Mouse (Mus musculus) skeletal muscle tissue, adult 2 months (tissue): ENCODE results near the gene Abhd14b.

Source experiments
- DNase-seq: peaks from one replicate; pipeline ENCODE4 v3.0.0-alpha.2; 2012; ENCODE audit warnings: low read depth, low spot score

Gene Abhd14b

GRCm38 (mm10) chr9:106459946-106460345, 12.7 kb downstream of the Abhd14b start:
- no peak for DNase-seq

DNA sequence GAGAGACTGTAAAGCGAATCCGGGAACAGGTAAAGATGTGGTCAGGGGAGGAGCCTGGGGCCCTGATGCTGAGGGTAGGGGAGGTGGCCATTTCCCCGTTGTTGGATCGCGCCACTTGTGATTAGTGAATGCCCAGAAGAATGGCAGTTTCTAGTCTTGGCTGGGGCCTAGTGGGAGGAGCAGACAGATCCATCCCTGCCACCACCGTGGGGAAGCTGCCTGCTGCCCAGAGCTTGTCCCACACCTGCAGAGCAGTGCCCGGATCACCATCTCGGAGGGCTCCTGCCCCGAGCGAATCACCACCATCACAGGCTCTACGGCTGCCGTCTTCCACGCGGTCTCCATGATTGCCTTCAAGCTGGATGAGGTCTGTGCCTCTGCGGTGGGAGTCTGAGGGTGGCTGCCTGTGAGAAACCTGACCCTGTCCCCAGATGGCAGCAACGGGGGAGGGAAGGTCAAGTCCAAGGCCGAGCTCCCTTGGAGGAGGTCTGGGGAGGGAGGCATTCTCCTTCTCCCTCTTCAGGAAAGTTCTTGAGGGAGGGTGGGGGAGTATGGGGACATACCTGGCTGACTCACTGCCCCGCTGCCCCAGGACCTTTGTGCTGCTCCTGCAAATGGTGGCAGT, 13.3 kb downstream of the Abhd14b start:
- no peak for DNase-seq

DNA sequence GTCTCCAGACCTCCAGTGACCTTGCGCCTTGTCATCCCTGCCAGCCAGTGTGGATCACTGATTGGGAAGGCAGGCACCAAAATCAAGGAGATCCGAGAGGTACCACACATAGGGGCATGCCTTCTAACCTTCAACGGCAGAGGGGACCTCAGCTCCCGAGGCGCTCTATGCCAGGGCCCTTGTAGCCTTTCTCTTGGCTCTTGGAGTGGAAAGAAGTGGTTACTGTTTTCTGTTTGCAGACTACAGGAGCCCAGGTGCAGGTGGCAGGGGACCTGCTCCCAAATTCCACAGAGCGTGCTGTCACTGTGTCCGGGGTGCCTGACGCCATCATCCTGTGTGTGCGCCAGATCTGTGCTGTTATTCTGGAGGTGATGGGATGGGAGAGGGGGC, 13.8 kb downstream of the Abhd14b start:
- DNase-seq: no peak

DNA sequence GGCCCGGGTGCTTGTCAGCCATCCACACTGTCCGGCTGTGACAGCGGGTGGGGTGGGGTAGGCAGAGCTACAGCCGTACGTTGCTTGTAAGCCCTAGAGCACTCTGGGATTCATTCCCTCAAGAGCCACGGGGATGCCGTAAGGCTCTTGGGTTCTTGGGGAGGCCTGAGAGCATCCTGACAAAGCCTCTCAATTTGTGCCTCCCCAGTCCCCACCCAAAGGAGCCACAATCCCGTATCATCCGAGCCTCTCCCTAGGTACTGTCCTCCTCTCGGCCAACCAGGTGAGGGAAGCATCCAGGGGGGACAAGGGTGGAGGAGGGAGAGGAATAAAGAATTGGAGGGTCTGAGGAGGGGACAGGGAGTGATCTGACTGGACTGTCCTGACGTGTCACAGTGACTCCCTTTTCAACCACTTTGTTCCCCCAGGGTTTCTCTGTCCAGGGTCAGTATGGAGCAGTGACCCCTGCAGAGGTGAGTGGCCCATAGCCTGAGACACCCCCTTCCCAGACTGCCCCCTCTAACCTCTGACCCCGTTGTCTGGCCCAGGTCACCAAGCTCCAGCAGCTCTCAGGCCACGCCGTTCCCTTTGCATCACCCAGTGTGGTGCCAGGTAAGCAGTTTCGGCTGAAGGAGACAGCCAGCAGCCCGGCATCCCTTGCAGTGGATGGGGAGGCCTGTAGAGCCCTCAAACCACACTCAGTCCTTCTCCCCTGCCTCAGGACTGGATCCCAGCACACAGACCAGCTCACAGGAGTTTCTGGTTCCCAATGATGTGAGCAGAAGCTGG, 14.6 kb downstream of the Abhd14b start:
- DNase-seq: no peak

DNA sequence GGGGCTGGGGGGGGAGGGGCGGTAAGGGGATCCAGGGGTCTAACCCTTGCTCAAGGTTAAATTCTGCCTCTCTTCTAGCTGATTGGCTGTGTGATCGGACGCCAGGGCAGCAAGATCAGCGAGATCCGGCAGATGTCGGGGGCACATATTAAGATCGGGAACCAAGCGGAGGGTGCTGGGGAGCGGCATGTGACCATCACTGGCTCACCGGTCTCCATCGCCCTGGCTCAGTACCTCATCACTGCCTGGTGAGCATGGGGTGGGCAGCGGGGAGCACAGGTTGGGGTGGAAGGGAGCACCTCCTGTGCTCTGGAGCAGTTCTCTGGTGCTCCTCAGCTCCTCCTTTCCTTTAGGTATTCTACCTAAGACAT, 15.2 kb downstream of the Abhd14b start:
- no peak for DNase-seq

GRCm38 (mm10) chr9:106463122-106464063, 16.1 kb downstream of the Abhd14b start:
- no peak for DNase-seq

GRCm38 (mm10) chr9:106464751-106465541, 17.7 kb downstream of the Abhd14b start:
- no peak for DNase-seq

DNA sequence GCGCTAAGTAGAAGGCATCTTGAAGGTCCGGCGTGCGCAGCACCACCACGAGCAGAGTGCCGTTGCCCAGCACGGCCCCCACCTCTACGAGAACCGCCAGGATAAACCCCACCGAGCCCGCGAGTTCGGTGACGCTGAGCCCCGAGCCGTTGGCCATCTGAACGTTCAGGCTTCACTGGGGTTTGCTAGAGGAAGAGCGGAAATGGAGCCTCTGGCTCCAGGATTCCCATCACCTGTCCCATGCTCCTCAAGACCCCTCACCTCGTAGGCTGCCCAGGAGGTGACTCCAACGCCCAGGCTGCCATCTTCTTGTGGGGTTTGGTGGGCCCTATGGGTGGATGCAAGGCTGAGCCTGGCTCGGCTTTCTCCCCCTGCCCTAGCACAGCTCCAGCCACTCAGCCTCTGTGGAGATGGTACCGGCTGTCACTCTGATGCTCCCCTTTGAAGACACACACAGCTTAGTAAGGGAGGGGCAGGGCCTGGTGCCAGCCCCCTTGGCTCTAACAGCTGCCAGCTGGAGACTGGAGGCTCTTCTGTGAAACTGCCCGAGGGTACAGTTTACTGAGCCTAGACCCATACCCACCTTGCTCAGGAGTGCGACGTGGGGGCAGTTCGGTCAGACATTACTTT, 18.4 kb downstream of the Abhd14b start, which contains the start of gene Gpr62:
TSS of gene Gpr62 (minus strand) at position 368 of the 630 bp plus-strand sequence.
- DNase-seq: no peak

DNA sequence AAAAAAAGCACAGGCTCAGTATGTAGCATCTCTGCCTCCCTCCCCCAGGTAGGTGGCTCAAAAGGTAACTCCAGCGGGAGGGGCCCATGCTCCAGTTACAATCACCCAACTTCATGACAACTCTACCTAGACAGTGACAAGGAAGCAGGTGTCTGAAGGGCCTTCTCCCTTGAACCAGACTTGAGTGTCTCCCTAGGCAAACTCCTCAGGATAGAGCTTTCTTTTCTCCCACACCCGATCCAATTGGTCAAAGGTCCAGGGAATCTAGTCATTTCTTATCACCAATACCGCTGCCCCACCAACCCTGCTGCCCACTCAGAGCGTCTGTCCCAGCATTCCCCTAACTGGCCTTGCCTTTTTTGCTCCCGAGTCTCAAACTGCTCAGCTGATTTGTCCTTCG, 19.5 kb downstream of the Abhd14b start:
- no peak for DNase-seq

- DNase-seq: no peak
Measured at GRCm38 (mm10) chr9:106467746-106468145, 20.5 kb downstream of the Abhd14b start.

- no peak for DNase-seq
Measured at GRCm38 (mm10) chr9:106469317-106469716, 22.1 kb downstream of the Abhd14b start.

GRCm38 (mm10) chr9:106469776-106470175, 22.5 kb downstream of the Abhd14b start:
- no peak for DNase-seq

DNA sequence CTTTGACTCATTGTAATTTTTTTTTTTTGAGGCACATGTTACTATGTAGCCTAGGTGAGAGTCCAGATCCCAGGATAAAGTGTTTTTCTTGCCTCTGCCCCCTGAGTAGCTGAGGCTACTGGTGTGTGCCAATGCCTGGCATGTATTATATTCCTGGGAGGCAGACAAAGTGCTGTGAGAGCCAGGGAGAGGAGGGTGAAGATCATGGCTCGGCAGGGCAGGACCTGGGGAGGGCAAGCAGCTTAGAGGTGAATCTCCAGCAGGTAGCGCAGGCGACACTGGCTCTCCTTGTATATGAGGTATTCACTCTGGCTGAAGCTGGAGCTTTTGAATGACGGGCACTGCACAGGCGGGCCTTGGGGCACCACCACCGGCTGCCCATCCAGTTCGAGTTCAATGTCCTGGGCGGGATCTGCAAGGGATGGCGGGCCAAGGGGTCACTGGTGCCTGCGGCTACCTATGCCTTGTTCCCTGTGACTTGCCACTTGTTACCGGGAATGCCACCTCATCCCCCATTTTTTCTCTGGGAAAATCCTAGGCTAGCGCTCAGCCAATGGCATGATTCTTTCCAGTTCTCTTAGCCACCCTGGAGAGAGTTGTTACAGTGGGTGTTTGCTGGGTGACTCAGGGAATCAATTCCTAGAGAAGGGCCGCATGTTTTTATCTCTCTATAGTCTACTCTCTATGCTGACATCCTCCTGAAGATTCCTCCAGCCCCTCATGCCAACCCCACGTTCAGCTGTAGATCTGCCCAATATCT, 23.9 kb downstream of the Abhd14b start:
- no peak for DNase-seq

GRCm38 (mm10) chr9:106471892-106472291, 24.6 kb downstream of the Abhd14b start:
- DNase-seq: peak; percentile 70

DNA sequence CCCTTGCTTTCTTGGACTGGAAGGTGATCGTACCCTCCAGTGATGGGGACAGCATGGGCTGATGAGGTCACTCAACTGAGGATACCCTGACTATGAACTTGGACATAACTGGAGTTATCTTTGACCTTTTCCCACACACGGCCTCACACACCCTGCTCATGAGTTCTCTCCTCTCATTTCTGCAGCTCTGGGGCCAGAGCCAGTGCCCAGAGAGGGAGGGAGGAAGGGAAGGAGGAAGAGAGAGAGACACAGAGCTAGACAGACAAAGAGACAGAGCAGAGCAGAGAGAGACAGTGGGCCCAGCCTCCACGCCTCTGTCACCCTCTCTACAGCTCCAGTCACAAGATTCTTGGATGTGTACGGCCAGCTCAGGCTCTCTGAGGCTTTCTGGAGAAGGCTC, 25.1 kb downstream of the Abhd14b start:
- peak; percentile 44 for DNase-seq

DNA sequence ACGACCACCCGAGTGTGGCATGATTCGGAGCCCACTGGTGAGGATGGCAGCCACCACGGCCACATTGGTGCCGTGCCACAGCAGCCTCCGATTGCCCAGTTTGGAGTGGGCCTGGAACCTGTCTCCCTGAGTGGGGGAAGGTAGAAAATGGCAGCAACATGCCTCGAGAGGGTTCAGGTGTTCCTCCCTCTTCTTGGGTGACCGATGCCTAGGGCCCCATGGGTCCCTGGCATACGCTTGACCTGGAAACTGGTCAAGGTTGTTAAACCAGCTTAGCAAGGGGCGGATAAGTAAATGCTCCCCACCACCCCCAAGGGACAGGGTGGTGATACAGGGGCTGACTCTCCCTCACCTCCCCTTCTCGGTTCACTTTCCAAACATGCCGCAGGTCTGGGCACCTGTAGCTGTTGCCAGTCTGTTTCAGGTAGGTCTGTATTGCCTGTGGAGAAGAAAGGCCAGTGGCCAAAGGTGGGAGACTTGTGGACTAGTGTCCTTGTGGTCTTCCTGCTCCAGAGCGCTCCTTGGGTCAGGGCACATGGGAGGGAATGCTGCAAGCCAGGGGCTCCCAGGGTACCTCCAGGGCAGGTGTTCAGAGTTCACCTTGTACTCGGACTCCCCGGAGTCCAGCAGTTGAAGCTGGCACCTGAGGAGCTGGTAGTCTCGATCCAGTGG, 26.0 kb downstream of the Abhd14b start:
- DNase-seq: no peak

DNA sequence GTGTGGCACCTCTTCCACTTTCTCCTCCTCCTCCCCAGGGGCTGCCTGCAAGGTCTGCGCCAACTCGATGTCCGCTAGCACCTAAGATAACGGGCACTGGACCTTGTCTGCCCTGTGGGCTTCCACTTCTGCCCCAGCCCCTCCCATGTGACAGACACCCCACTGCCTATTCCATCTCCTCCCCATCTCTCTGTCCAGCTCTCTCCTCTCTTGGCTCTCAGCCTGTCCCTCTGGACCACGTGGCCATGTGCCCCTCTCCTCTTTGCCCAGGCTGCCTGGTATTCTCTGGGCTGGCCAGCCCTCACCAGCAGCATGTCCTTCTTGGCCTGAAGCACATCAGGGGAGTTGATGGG, 26.5 kb downstream of the Abhd14b start:
- no peak for DNase-seq

- peak; percentile 77 for DNase-seq
Measured at GRCm38 (mm10) chr9:106474456-106474855, 27.2 kb downstream of the Abhd14b start.

GRCm38 (mm10) chr9:106475046-106475445, 27.8 kb downstream of the Abhd14b start:
- DNase-seq: no peak

GRCm38 (mm10) chr9:106475663-106476001, 28.4 kb downstream of the Abhd14b start, which contains the start of gene Rrp9:
Rrp9 (plus strand) TSS chr9:106475963.
- no peak for DNase-seq
